Mouse (Mus musculus) retina, postnatal 7 days (tissue): Measurements from ENCODE around the gene Filip1l.
A peak's percentile ranks its signal among the peaks of the same experiment; 100 is the strongest.

Experiments used
- DNase-seq: peaks from one replicate; pipeline ENCODE4 v3.0.0-alpha.2; 2012; ENCODE audit warnings: low read depth, low spot score

The Filip1l gene

DNA sequence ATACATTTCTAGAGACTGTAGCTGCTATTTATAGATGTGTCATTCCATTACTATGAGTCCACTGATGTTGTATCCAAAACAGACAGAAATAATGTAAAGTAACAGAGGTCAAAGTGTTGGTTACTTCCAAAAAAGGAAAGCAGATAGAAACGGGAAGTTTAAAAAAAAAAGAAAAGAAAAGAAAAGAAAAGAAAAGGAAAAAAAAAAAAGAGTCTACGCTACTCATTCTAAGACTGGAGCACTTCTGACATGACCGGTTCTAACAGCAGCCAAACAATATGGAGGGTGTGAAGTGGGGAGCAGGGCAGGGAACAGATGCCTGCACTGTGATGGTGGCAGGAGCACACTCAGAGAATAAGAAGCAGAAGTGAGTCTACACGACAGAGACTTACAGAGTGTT, 175.6 kb downstream of the Filip1l start:
- DNase-seq, result no peak

DNA sequence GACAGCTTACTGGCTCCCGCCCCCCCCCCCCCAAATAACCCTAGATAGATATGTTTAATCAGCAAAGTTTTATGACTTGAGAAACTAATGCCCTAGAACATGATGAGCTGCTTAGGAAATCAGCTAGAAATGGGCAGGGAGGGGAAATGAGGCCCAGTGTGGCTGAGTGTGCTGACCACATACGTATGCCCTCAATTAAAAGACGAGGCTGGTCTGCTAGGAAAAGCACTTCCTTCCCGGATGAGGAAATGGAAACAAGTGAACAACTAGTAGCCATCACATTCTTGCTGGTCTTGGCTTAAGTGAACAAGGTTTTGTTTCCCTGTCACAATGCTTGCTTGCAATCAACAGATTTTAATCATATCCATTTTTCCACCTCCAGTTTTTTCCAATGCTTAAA, 177.7 kb downstream of the Filip1l start:
- no peak for DNase-seq

DNA sequence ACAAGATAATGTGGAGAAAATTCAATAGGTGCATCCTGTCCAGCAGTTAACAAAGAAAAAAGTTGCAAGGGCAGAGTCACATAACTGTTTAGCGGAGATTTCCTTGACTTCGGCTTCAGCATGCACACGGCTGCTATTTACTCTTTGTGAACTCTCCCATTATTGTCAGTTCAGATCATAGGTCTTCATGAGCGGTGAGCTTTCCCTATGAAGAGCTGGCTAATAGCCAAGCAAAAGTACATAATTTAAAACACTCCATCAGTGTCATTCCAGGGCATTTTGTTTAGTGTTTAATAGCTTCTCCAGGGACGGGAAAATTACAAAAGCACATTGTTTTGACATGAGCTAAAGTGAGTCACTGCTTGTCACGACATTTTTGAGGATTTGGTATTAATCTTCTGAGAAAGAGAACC, 179.2 kb downstream of the Filip1l start:
- DNase-seq, result no peak

DNA sequence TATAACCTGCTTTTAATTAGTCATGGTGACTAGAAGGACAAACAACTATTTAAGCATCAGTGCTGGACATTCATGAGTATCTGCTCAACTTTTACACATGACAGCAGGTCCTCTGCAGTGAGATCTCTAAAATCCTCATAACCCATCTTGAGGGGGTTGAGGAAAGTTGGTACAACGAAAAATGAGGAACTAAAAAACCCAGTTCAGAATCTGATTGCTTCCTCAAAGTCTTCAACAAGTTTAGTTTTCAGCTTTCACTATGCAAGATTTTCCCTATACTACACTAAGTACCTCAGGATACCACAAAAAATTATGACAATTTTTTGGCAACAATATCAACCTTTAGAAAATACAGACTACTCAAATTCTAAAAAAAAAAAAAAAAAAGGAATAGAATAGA, 181.5 kb downstream of the Filip1l start:
- DNase-seq, result no peak

DNA sequence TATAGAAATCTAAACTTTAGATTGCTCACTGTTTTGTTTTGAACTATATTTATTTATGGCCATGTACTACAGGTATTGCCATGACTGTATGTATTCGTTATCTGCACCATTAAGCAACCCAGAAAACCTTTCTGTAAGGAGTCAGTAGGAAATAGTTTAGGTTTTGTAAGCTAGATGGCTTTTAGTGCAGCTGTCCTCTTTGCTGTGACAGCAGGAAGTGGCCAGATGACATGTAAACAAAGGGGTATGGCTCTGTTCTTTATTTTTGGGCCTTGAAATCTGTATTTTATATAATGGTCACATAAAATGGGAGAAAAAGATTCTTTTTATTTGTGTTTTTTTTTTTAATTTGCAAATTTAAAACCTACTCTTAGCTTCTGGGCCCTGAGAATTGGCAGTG, 181.9 kb downstream of the Filip1l start:
- no peak for DNase-seq

DNA sequence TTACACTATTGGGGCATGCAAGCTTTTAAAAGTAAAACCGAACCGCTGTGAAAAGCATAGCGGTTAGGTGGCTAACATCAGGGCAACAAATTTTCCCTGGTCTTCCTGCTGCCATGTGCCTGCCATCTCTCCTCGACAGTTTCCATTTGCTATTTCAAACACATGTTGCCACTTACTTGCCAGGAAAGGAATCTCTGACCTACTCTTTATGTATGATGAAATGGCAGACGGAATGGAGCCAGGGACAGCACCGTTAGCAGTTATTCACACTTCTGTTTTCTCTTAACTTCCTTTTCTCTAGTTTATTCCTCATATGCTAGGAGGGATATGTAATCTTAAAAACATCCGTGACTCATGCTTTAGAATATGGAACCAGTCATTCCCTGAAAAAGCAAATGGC, 183.6 kb downstream of the Filip1l start:
- DNase-seq, result no peak

DNA sequence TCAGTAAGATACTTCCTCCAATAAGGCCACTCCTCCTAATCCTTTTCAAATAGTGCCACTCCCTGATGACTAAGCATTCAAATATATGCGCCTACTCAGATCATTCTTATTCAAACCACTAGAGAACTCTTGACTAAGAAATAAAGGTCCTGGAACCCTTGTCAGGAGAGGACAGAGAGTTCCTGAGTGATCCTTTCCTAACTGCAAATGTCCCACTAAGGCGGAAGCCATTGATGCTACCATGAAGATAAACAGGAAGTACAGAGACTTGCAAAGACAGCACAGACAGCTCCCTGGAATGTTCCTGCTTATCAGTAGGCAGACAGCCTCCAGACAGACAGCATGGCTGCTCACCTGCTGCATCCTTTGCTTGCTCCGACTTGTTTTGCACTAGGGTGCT, 190.3 kb downstream of the Filip1l start:
- no peak for DNase-seq

DNA sequence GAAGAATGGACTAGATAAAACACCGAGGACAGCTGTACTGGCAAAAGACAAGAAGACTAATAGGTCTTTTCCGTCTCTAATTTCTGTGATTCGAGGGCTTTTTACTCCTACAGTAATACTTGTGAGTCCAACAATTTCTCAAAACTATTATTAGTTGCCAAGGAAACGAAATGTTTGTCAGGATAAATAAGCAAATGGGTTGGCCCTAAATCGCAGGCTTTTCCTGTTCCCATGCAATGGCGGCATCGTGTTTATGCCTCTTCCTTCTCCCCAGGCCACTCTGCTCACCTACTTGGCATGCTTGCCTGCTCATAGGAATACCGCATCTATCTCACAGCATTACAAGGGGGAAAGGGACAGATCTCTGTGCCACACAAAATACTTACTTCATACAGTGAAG, 191.5 kb downstream of the Filip1l start:
- DNase-seq, result no peak

DNA sequence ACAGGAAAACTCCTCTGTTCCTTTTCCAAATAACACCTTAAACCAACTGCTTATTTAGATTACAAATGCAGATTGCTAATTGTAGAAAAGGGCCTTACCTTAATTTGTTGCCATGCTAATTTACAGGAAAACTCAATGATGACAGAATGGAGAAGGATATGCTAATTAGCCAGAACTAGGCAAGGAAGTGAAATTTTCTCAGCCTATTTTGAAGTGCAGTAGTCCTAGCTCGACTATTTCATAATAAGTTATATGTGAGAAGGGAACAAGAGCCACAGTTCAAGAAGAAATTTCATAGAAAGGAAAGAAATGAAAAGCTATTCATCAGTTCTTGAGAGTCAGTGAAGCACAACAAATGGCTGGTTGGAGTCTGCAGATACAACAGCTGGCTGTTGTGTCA, 193.5 kb downstream of the Filip1l start:
- no peak for DNase-seq

DNA sequence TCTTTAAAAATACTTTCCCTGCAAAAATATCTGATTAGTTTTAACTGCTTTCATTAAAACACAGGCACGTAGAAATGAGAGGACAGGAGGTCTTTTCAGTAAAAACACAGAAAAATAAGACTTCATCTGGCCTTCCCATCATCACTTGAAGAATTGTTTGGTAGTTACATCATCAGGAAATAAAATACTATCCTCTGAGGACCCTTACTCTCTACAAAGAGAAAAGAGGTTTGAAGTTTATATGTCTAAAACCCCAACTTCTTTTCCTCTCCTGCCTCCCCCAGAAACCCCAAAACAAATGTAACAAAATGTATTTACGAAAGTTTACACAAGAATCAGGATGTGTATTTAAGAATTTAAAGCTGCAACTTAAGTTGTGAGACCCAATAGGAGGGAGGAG, 195.7 kb downstream of the Filip1l start:
- no peak for DNase-seq

DNA sequence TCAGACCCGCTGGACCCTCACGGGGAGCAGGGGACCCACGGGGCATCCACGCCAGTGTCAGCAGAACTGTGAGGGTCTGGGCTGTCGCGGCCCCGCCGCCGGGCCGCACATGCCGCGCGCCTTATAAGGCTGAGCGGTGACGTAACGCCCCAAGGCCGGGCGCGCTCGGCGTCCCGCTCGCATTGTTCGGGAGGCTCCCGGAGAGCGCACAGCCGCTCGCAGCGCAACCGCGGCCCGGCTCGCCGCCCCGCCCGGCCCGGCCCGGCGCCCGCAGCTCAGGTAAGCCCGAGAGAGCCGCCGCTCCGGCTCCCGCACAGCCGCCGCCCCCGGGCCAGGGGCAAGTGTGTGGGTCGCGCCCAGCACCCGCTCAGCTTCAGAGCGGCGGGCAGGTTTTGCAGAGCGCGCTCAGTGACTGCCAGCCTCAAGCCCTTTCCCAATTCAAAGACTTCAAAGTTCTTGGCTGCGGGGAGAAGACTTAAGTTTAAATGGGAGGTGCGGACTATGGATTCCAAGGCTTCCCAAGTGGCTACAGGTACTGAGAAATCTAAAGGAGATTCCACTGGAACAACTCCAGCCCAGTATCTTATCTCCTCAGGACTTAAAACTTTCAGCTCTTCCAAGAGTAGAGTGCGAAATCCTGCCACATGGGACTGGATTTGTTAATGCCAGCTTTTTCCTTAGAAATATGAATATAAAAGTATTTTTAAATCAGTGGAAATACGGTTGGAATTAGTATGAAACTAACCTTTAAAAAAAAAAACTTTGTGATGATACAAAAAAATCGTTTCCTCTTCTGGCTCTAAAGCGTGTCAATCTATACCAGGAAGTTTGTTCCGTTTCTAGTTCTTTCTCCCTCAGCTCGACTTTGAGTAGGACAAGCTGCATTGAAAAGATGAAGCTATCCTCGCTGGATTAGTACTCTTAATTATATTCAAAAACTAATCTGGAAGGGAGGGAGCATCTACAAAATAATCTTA, 196.5 kb downstream of the Filip1l start:
- DNase-seq, result peak; percentile 31

DNA sequence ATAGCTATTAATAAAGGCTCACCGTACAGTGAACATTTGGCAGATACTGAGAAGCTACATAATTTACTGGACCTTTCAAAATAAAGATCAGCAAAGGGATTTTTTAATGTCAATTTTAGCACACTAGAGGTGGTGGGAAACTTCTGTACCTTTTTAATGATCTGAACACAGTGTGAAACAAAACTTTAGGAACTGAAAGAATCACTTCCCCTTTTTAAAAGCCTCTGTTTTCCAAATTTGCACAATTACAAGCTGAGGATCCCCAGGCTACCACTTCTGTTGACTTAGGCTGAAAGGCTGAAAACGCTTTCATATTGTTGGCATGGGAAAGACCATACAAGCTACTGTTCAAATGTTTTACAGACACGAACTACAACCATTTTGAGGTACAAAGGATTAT, 197.2 kb downstream of the Filip1l start:
- no peak for DNase-seq

DNA sequence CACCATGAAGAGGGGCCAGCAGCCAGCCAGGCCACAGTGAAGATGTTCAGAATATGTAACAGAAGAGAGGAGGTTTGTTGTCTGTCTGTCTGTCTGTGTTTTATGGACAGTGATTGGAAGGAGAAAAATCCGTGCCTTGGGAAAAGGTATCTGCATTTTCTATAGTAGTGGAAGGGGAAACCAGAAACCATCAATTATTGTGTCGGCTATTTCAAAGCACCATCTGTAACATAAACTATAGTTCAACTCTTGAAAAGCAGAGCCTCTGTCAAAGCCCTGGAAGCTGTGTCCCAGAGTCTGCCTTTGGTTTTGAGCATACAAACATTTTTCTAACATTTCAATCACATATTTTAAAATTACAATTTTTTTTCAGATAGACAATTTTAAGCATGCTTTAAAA, 197.9 kb downstream of the Filip1l start:
- DNase-seq, result no peak

DNA sequence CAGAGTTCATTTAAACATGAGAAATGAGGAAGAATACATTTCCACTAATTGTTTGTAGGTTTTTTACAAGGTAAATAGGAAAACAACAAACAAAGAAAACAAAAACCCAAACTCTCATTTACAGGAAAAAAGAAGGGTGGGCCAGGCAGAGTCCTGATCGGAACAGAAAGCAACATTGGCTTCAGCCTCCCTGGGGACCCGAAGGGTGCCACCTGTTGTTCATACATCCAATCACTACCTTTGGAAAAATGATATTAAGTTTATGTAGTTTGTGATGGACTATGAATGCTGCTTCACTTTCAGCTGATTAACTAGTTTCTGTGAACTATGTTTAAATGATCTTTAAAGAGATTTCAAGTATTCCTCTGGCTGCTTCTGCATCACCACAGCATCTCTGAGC, 198.7 kb downstream of the Filip1l start:
- no peak for DNase-seq

DNA sequence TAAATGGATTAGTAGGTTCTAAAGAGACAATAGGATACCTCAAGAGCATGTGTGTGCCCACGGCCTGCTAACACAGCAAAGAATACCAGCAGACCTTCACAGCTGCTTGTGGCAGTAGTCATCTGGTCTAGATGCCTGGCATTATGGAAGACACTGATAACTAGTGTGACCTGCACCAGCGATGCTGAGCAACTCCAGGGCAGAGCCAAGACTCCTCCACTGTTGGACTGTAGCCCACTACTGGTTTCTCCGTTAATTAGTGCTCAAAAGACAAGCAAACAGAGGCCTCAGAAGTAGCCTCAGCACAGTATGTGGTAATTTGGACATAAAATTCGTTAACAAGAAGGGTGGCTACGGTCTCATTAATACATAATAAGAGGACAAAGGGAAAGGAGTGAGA, 199.8 kb downstream of the Filip1l start:
- DNase-seq, result no peak

DNA sequence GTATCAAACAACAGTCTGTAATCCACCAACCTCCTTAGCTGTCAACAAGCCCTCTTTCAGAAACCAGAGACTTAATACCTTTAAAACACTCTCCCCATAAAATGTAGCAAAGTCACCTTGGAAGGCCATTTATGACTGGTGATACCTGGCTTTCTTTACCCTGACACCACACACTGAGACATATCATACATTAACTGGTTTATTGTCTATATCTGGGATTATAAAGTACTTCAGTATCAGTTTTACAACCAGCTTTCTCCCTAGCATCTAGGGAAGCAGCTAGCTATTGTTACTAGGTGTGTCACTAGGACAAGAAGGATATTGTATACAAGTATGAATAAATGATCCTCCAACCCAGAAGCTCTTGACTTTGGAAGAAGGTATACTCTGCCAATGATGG, 200.3 kb downstream of the Filip1l start:
- no peak for DNase-seq

DNA sequence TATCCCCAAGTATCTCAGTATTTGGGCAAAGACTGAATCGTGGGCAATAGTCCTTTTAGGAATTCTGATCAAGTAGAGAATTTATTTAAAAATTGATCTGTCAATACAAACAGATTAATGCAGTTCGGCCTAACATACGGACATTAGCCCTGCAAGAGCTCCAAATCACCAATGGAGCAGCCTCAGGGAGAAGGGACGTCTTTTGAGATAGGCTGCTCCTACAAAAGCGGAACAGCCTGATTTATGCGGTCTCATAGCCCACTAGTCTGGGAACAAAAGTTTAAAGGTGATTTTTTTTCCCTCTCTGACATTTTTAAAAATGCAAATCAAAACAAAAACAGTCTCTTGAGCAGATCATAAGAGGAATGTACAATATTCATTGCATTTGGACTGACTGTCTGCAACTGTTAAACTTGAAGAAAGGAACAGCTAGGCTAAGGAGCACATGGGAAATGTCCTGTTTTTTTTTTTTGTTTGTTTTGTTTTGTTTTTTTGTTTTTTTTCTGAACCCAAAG, 202.1 kb downstream of the Filip1l start:
- no peak for DNase-seq

DNA sequence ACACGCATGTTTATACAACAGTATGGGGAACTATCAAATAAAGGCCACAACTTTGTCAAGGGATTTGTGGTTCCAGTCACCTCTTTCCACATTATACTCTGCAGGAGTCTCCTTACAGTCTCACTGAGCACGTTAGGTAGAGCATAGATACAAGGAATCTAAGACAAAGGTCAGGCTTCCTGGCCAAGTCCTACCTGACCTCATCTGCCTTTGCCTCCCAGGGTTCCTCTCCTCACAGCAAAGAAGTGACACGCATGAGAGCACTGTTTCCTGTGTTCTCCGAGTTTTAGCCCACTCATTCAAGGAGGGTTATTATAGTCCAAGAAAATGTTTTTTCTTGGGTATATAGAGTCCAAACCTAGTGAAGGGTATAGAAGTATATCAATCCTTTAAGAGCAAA, 202.8 kb downstream of the Filip1l start:
- DNase-seq, result no peak

DNA sequence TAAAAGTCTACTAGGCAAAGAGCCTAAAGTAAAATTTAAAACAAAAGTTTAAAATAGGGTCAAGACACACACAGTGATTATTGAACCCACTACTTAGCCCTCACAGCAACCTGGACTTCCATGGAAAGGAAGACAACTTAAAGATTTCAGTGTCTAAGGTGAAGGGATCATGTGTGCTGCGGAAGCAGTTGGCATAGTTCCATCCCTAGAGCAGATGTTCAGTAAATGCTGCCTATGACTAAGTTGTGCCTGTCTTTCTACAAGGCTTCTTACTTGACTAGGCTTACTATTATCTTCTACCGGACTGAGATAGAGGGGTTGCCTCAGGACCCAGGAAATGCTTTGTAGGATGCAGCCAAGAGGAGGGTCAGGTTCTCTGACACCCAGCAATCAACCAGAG, 203.4 kb downstream of the Filip1l start:
- no peak for DNase-seq

DNA sequence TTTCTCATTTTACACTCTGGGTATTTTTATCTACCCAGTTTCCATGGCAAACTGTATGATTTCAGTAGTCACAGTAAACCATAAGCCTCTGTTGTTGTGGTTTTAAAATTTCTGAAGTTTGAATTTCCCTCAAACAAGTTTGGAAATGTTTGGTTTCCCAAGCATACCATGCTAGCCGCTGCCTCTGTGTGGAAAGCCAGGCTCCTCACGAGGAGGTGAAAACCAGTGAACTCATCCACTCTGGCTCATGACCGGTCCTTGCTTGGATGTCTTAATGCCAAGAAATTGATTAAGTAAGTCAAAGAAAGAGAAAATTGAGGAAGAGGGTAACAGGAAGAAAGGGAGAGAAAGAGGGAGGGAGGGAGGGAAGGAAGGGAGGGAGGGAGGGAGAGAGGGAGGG, 205.4 kb downstream of the Filip1l start:
- DNase-seq, result no peak

DNA sequence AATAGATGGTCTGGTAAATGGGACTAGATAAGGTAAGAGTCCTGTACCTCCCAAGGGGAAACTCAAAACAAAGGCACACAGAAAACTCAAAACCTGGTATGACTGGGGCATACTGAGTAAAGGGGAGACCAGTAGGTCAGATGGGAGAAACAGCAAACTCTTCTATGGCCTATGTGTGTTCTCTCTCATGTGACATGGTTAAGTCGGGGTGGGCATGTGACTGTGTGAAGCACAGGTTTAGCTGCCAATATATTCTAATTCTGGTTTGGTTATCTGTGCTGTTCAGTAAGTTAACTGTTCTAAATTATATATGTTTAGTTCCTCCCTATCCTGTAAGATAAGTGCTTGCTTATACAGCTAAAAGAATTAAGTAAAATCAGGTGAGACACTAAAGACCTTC, 207.3 kb downstream of the Filip1l start:
- DNase-seq, result no peak

DNA sequence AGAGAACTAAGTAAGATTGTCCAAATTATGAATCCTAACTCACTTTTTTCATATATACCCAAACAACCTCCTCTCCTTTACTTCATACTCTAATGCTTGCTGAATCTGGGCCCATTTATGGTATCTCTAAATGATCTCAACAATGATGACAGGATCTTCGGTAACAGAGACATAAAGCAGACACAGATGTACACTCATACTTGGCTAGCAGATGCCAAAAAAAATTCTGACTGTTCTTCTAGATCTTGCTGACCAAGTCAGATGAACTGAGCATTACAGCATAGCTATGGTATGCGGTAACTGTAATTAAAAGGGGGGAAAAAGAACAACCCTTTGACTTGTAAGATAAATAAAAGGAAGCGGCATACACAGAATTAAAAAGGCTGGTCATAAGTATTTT, 210.6 kb downstream of the Filip1l start:
- no peak for DNase-seq

DNA sequence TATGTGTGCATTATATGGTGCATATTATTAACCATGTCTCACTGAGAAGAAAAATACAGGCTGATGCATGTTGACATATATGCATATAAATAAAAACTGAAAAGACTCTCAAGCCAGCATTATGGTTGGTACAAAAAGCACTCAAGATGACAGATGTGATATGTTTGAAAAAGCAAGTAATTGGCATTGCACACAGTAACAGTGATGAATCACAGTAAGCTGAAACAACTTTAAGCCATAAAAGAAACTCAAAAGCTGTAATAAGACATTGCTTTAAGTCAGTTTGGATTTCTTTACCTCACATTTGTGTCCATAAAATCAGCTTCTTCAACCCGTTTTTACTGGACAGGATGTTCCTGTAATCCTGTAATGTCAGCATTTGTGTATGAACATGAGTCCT, 211.9 kb downstream of the Filip1l start:
- DNase-seq, result no peak

DNA sequence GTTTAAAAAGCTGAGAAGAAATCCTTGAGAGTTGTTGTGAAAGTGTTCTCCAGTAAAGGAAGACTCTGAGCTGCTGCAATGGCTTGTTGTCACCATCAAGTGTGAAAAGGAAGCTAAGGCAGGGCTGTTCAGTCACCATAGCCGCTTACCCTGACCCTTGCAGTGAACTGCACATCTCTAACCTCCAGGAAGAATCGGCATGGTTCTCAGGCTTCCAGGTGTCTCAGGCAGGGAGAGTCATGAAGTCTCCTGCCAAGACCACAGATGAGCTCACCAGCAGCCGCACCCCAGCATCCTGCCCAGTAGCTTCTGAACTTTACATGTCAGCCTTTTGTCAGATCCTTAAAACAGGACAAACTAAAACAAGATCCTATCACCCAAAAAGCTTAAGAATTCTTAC, 213.3 kb downstream of the Filip1l start:
- no peak for DNase-seq
